Mouse (Mus musculus) heart, postnatal 0 days (tissue): ENCODE data around the gene Hspbap1.

Experiments
- CTCF ChIP-seq: IDR thresholded peaks from 2 replicates; pipeline ENCODE4 v1.5.1; 2016; ENCODE audit warnings: antibody characterized with exemption, control low read depth, low read depth
- EP300 ChIP-seq: IDR thresholded peaks from 2 replicates; pipeline ENCODE4 v1.6.1; 2016; ENCODE audit warnings: antibody characterized with exemption, low read depth

DNA sequence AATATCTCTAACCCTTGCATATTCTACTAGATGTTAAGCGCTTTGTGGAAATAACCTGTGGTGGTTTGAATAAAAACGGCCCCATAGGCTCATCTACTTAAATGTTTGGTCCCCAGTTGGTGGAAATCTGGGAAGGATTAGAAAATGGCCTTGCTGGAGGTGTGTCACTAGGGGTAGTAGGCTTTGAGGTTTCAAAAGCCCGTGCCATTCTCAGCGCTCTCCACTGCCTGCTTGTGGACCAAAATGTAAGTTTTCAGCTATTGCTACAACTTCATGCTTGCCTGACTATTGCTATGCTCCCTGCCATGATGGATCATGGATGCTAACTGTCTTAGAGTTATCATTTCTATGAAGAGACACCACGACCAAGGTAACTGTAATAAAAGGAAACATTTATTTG is 1.4 kb downstream of the Hspbap1 start:
- TF ChIP-seq CTCF = no peak
- no peak for TF ChIP-seq EP300
